Mouse (Mus musculus) liver, embryonic 11.5 days (tissue): ENCODE measurements around the gene Stk35. TPM values are rescaled to one million over a fixed set of nuclear protein-coding genes. Genes with fewer than 3 reads are reported as not detected.

Experiments
- ATAC-seq: fragments of 200-750 bp; cut with Nextera tagmentation; replicated peaks from 2 replicates; pipeline ENCODE4 v1.8.0; 2017; ENCODE audit warnings: moderate number of reproducible peaks, mild to moderate bottlenecking, moderate TSS enrichment, moderate library complexity; ENCODE audit not compliant: low FRiP score
- DNase-seq: peaks from one replicate; pipeline ENCODE4 v3.0.0-alpha.2; 2017; ENCODE audit warnings: low spot score
- H3K27ac ChIP-seq: fragments of 300-500 bp; sonication (generic); 2 replicates; pipeline ENCODE4 v1.5.1; 2014; ENCODE audit warnings: mild to moderate bottlenecking, low read depth, low read length, control low read depth
- H3K27me3 ChIP-seq: fragments of 300-500 bp; sonication (generic); replicated peaks from 2 replicates; pipeline ENCODE4 v1.6.1; 2014; ENCODE audit warnings: low read length, mixed read lengths; ENCODE audit not compliant: control insufficient read depth, insufficient read depth
- H3K36me3 ChIP-seq: fragments of 300-500 bp; sonication (generic); 2 replicates; pipeline ENCODE4 v1.6.1; 2014; ENCODE audit warnings: mild to moderate bottlenecking, low read length, moderate library complexity, mixed read lengths; ENCODE audit not compliant: control insufficient read depth, insufficient read depth
- H3K4me1 ChIP-seq: fragments of 300-500 bp; sonication (generic); replicated peaks from 2 replicates; pipeline ENCODE4 v1.6.1; 2014; ENCODE audit warnings: low read length, mixed read lengths; ENCODE audit not compliant: control insufficient read depth, insufficient read depth
- H3K4me2 ChIP-seq: fragments of 300-500 bp; sonication (generic); 2 replicates; pipeline ENCODE4 v1.6.1; 2014; ENCODE audit warnings: mild to moderate bottlenecking, control low read depth, moderate library complexity
- H3K4me3 ChIP-seq: fragments of 300-500 bp; sonication (generic); 2 replicates; pipeline ENCODE4 v1.5.1; 2014; ENCODE audit warnings: low read depth, low read length, control low read depth
- H3K9ac ChIP-seq: fragments of 300-500 bp; sonication (generic); 2 replicates; pipeline ENCODE4 v1.6.1; 2014; ENCODE audit warnings: low read depth, low read length, control low read depth
- H3K9me3 ChIP-seq: fragments of 300-500 bp; sonication (generic); 2 replicates; pipeline ENCODE4 v1.6.1; 2016; ENCODE audit warnings: low read length, inconsistent platforms, mixed read lengths; ENCODE audit not compliant: control insufficient read depth
- WGBS: fragments of 180-500 bp; shearing (Covaris S2); extraction: QIAGEN DNeasy Blood & Tissue Kit; methylation state at CpG from one replicate; pipeline ENCODE4 v1.1.7; 2014; 5-methylcytosine and 5-hydroxymethylcytosine counted together
- polyA plus RNA-seq: library from polyadenylated mRNA; unstranded; fragments of >200 nt; fragmentation: Nextera tagmentation; extraction: Ambion mirVana; gene quantifications from 2 replicates; pipeline ENCODE4 v1.2.1, GENCODE M21; 2014

Stk35 gene
- polyA plus RNA-seq, 1 experiment from 2014 or later = 9.0 TPM

GRCm38 (mm10) chr2:129821568-129821967 is 21.3 kb downstream of the Stk35 start:
- DNase-seq = no peak
- WGBS = 89% methylated on average over 5 of the region's 5 CpGs
- H3K9me3 ChIP-seq = no peaks in the 10 kb centered on the region
- no peaks in the 10 kb centered on the region; the same call in 1 of the 2 replicates for H3K4me1 ChIP-seq
- H3K4me2 ChIP-seq = no peak overlapping the region
- no peaks in the 10 kb centered on the region for H3K27me3 ChIP-seq
- no peak for ATAC-seq
- H3K4me3 ChIP-seq = no peak overlapping the region
- H3K36me3 ChIP-seq = peaks cover 13% of the 10 kb centered on the region; the same call in 1 of the 2 replicates
- no peak overlapping the region for H3K27ac ChIP-seq
- no peak overlapping the region for H3K9ac ChIP-seq

GRCm38 (mm10) chr2:129823310-129823709 is 23.0 kb downstream of the Stk35 start:
- Histone ChIP-seq H3K9ac (no peak overlapping the region), H3K27me3 (no peaks in the 10 kb centered on the region), H3K4me1 (no peaks in the 10 kb centered on the region; the same call in 1 of the 2 replicates), H3K36me3 (peaks cover 14% of the 10 kb centered on the region; the same call in 1 of the 2 replicates), H3K4me3 (no peak overlapping the region), H3K9me3 (no peaks in the 10 kb centered on the region), H3K27ac (no peak overlapping the region), H3K4me2 (no peak overlapping the region)
- 93% methylated on average over 2 of the region's 2 CpGs for WGBS
- DNase-seq (no peak), ATAC-seq (no peak)

GRCm38 (mm10) chr2:129824254-129824653 is 23.9 kb downstream of the Stk35 start:
- H3K27me3 ChIP-seq = no peaks in the 10 kb centered on the region
- DNase-seq = no peak
- H3K9me3 ChIP-seq = no peaks in the 10 kb centered on the region
- no peak overlapping the region for H3K27ac ChIP-seq
- no peak overlapping the region for H3K9ac ChIP-seq
- no peaks in the 10 kb centered on the region; the same call in 1 of the 2 replicates for H3K4me1 ChIP-seq
- no peak overlapping the region for H3K4me2 ChIP-seq
- no peak for ATAC-seq
- 92% methylated on average over 6 of the region's 6 CpGs for WGBS
- H3K4me3 ChIP-seq = no peak overlapping the region
- H3K36me3 ChIP-seq = peaks cover 10% of the 10 kb centered on the region; the same call in 1 of the 2 replicates

- no peak overlapping the region for H3K27ac ChIP-seq
- ATAC-seq = no peak
- WGBS = 85% methylated on average over 3 of the region's 3 CpGs
- no peaks in the 10 kb centered on the region for H3K9me3 ChIP-seq
- no peak overlapping the region for H3K4me2 ChIP-seq
- H3K27me3 ChIP-seq = no peaks in the 10 kb centered on the region
- H3K36me3 ChIP-seq = peaks cover 16% of the 10 kb centered on the region; the same call in 1 of the 2 replicates
- H3K4me3 ChIP-seq = no peak overlapping the region
- DNase-seq = no peak
- no peaks in the 10 kb centered on the region for H3K4me1 ChIP-seq
- H3K9ac ChIP-seq = no peak overlapping the region
These were observed 25.8 kb downstream of the Stk35 start for GRCm38 (mm10) chr2:129826141-129826540.

GRCm38 (mm10) chr2:129832993-129833392 is 32.7 kb downstream of the Stk35 start:
- Histone ChIP-seq H3K4me2 (no peak overlapping the region), H3K9me3 (no peaks in the 10 kb centered on the region), H3K4me1 (no peaks in the 10 kb centered on the region), H3K36me3 (peaks cover 12% of the 10 kb centered on the region; the same call in 1 of the 2 replicates), H3K27ac (no peak overlapping the region), H3K27me3 (no peaks in the 10 kb centered on the region), H3K4me3 (no peak overlapping the region), H3K9ac (no peak overlapping the region)
- ATAC-seq (no peak), DNase-seq (no peak)
- WGBS = 75% methylated on average over 4 of the region's 4 CpGs

- no peak overlapping the region for H3K4me2 ChIP-seq
- no peaks in the 10 kb centered on the region for H3K27me3 ChIP-seq
- DNase-seq = no peak
- no peak overlapping the region for H3K4me3 ChIP-seq
- peaks cover 9% of the 10 kb centered on the region; the same call in 1 of the 2 replicates for H3K36me3 ChIP-seq
- ATAC-seq = no peak
- H3K27ac ChIP-seq = no peak overlapping the region
- 92% methylated on average over 1 of the region's 1 CpGs for WGBS
- no peak overlapping the region for H3K9ac ChIP-seq
- H3K4me1 ChIP-seq = no peaks in the 10 kb centered on the region
- H3K9me3 ChIP-seq = no peaks in the 10 kb centered on the region
These were observed 33.9 kb downstream of the Stk35 start for GRCm38 (mm10) chr2:129834221-129834620.

GRCm38 (mm10) chr2:129834881-129835280 is 34.6 kb downstream of the Stk35 start:
- Histone ChIP-seq H3K9ac (no peak overlapping the region), H3K27me3 (no peaks in the 10 kb centered on the region), H3K36me3 (peaks cover 7% of the 10 kb centered on the region; the same call in 1 of the 2 replicates), H3K27ac (no peak overlapping the region), H3K4me2 (no peak overlapping the region), H3K4me3 (no peak overlapping the region), H3K4me1 (no peaks in the 10 kb centered on the region), H3K9me3 (no peaks in the 10 kb centered on the region)
- ATAC-seq (no peak), DNase-seq (no peak)
- WGBS = 80% methylated on average over 6 of the region's 6 CpGs

- DNase-seq (no peak), ATAC-seq (no peak)
- Histone ChIP-seq H3K4me3 (no peak overlapping the region), H3K36me3 (no peaks in the 10 kb centered on the region), H3K27me3 (no peaks in the 10 kb centered on the region), H3K4me2 (no peak overlapping the region), H3K9ac (no peak overlapping the region), H3K9me3 (no peaks in the 10 kb centered on the region), H3K4me1 (no peaks in the 10 kb centered on the region), H3K27ac (no peak overlapping the region)
- WGBS = 63% methylated on average over 1 of the region's 1 CpGs
These were observed 36.6 kb downstream of the Stk35 start for GRCm38 (mm10) chr2:129836921-129837320.

GRCm38 (mm10) chr2:129838321-129838720 is 38.0 kb downstream of the Stk35 start:
- Histone ChIP-seq H3K9me3 (no peaks in the 10 kb centered on the region), H3K4me1 (no peaks in the 10 kb centered on the region), H3K4me3 (no peak overlapping the region), H3K27me3 (no peaks in the 10 kb centered on the region), H3K36me3 (no peaks in the 10 kb centered on the region), H3K4me2 (no peak overlapping the region), H3K9ac (no peak overlapping the region), H3K27ac (no peak overlapping the region)
- no peak for DNase-seq
- no peak for ATAC-seq
- WGBS = 74% methylated on average over 1 of the region's 1 CpGs
